Comparison of ENCODE assay signal across 10 mouse cellular contexts in genomic region chr6:145485986-145486605, GRCm38 (mm10).
DNase-seq lines count a peak whose midpoint lies in the region; ATAC-seq and TF ChIP-seq lines count a peak whose summit lies in the region.
"Had no signal": no experiment of that assay in that cellular context is flagged by ENCODE, and none has a peak within 500 bp of the region (broad histone marks: within the 10 kb centered on the region; RNA-seq: fewer than 3 reads in every experiment).

No protein-coding gene starts in this region.

- no peak overlapping the region for H3K27ac ChIP-seq in lung, embryonic 14.5 days (ENCODE audit: low read depth)
- peak overlapping the region; percentile 2; the same call in 1 of the 2 replicates for H3K27ac ChIP-seq in hindbrain, embryonic 14.5 days
- 0 out of 2 replicates have a peak overlapping the region, but pooled peaks have one; percentile 57 for H3K27ac ChIP-seq in midbrain, postnatal 0 days (ENCODE audit: low read depth, low read length)
- no peak overlapping the region for H3K27ac ChIP-seq in thymus, adult 2 months (ENCODE audit: control insufficient read depth, insufficient read depth, low read length)

- TF ChIP-seq POLR2A in thymus, adult 2 months (IDR thresholded peaks at IDR 0.05; ENCODE audit: control insufficient read depth, extremely low read depth, insufficient read depth, low read length, poor library complexity) = no peak

- DNase-seq in adrenal gland, postnatal 14 days = peak; percentile 20
- no peak for DNase-seq in adrenal gland, postnatal 4 days (ENCODE audit: low spot score in 2 of 2)
- peak; percentile 67 for DNase-seq in lung, embryonic 14.5 days
- no peak for DNase-seq in lung, adult 18-20 months
- DNase-seq in hindbrain, embryonic 14.5 days (ENCODE audit: low spot score) = no peak
- DNase-seq in midbrain, postnatal 0 days (ENCODE audit: low spot score) = peak; percentile 65
- DNase-seq in thymus, adult 2 months = no peak
- DNase-seq in spleen, postnatal 10 days (ENCODE audit: low spot score in 2 of 2) = no peak
- DNase-seq: right cerebral cortex, adult 18-20 months had no signal

- 37% methylated on average over 12 of the region's 12 CpGs for WGBS in lung, embryonic 14.5 days
- 48% methylated on average over 12 of the region's 12 CpGs for WGBS in hindbrain, embryonic 14.5 days
- 45% methylated on average over 12 of the region's 12 CpGs for WGBS in midbrain, postnatal 0 days
- 47% methylated on average over 12 of the region's 12 CpGs for WGBS in thymus, adult 2 months

- no peak overlapping the region for H3K9ac ChIP-seq in lung, embryonic 14.5 days
- H3K9ac ChIP-seq in hindbrain, embryonic 14.5 days = no peak overlapping the region
- no peak overlapping the region for H3K9ac ChIP-seq in midbrain, postnatal 0 days (replicated peaks; ENCODE audit: low read length, poor library complexity, severe bottlenecking)

- no peak for TF ChIP-seq CTCF in lung, embryonic 14.5 days (IDR thresholded peaks at IDR 0.05; ENCODE audit: low read depth)
- TF ChIP-seq CTCF in midbrain, postnatal 0 days (IDR thresholded peaks at IDR 0.05) = no peak
- TF ChIP-seq CTCF in thymus, adult 2 months (IDR thresholded peaks at IDR 0.05; ENCODE audit: borderline replicate concordance, control insufficient read depth, extremely low read depth, insufficient read depth, low read length, poor library complexity) = no peak

- no peaks in the 10 kb centered on the region for H3K9me3 ChIP-seq in lung, embryonic 14.5 days (ENCODE audit: low read depth, low read length)
- no peaks in the 10 kb centered on the region for H3K9me3 ChIP-seq in hindbrain, embryonic 14.5 days (ENCODE audit: control insufficient read depth, low read length)
- H3K9me3 ChIP-seq in midbrain, postnatal 0 days (ENCODE audit: low read length) = no peaks in the 10 kb centered on the region

- H3K27me3 ChIP-seq in lung, embryonic 14.5 days (ENCODE audit: insufficient read depth, low read length) = no peaks in the 10 kb centered on the region
- H3K27me3 ChIP-seq in hindbrain, embryonic 14.5 days (ENCODE audit: control insufficient read depth, insufficient read depth, low read length) = no peaks in the 10 kb centered on the region
- H3K27me3 ChIP-seq in midbrain, postnatal 0 days (ENCODE audit: insufficient read depth, low read length) = no peaks in the 10 kb centered on the region
- H3K27me3 ChIP-seq in thymus, adult 2 months (ENCODE audit: control insufficient read depth, insufficient read depth, low read length) = no peaks in the 10 kb centered on the region

- no peaks in the 10 kb centered on the region for H3K36me3 ChIP-seq in lung, embryonic 14.5 days (ENCODE audit: insufficient read depth)
- no peaks in the 10 kb centered on the region for H3K36me3 ChIP-seq in hindbrain, embryonic 14.5 days (replicated peaks; ENCODE audit: control insufficient read depth, insufficient read depth)
- no peaks in the 10 kb centered on the region for H3K36me3 ChIP-seq in midbrain, postnatal 0 days (ENCODE audit: insufficient read depth, low read length)
- H3K36me3 ChIP-seq in thymus, adult 2 months (ENCODE audit: control insufficient read depth, insufficient read depth, low read length) = no peaks in the 10 kb centered on the region

- H3K4me3 ChIP-seq in lung, embryonic 14.5 days (ENCODE audit: low read depth, low read length) = no peak overlapping the region
- H3K4me3 ChIP-seq in hindbrain, embryonic 14.5 days (replicated peaks; ENCODE audit: low read length) = no peak overlapping the region
- no peak overlapping the region for H3K4me3 ChIP-seq in midbrain, postnatal 0 days (ENCODE audit: low read depth, low read length)
- H3K4me3 ChIP-seq in thymus, adult 2 months (ENCODE audit: control insufficient read depth, insufficient read depth, low read length) = no peak overlapping the region

- peaks cover 12% of the 10 kb centered on the region; the same call in 1 of the 2 replicates for H3K4me1 ChIP-seq in lung, embryonic 14.5 days (ENCODE audit: insufficient read depth)
- peaks cover 13% of the 10 kb centered on the region for H3K4me1 ChIP-seq in hindbrain, embryonic 14.5 days (replicated peaks; ENCODE audit: control insufficient read depth, insufficient read depth, low read length)
- peaks cover 8% of the 10 kb centered on the region for H3K4me1 ChIP-seq in midbrain, postnatal 0 days (ENCODE audit: insufficient read depth, low read length)
- no peaks in the 10 kb centered on the region for H3K4me1 ChIP-seq in thymus, adult 2 months (replicated peaks; ENCODE audit: control insufficient read depth, insufficient read depth, low read length)

- no peak for ATAC-seq in lung, embryonic 14.5 days (ENCODE audit: insufficient read depth)
- peak; percentile 65; the same call in 1 of the 2 replicates for ATAC-seq in hindbrain, embryonic 14.5 days (ENCODE audit: low FRiP score)
- ATAC-seq in midbrain, postnatal 0 days (ENCODE audit: low FRiP score) = no peak

- no peak overlapping the region for H3K4me2 ChIP-seq in lung, embryonic 14.5 days
- no peak overlapping the region for H3K4me2 ChIP-seq in hindbrain, embryonic 14.5 days (replicated peaks)
- H3K4me2 ChIP-seq in midbrain, postnatal 0 days (ENCODE audit: low read depth, low read length, poor library complexity, severe bottlenecking) = no peak overlapping the region
- H3K4me2 ChIP-seq: liver, embryonic 11.5 days had no signal

Comparison
In these comparisons a context has a peak if more than half of its experiments do, and no peak if none do; other contexts are left out.
1. DNase-seq: peak in adrenal gland, postnatal 14 days (single experiment), lung, embryonic 14.5 days (single experiment) and midbrain, postnatal 0 days (single experiment); none in adrenal gland, postnatal 4 days (0 of 2), lung, adult 18-20 months (0 of 2), hindbrain, embryonic 14.5 days (single experiment), thymus, adult 2 months (single experiment) and spleen, postnatal 10 days (0 of 2).
2. H3K27ac ChIP-seq: peak in hindbrain, embryonic 14.5 days (single experiment) and midbrain, postnatal 0 days (single experiment); none in lung, embryonic 14.5 days (single experiment) and thymus, adult 2 months (single experiment).